Mouse (Mus musculus): ENCODE data around the gene Mt3.

Gene Mt3

GRCm38 (mm10) chr8:94187290-94188002 is 35.0 kb downstream of the Mt3 start:
- DNase-seq = no peak

GRCm38 (mm10) chr8:94189275-94190031 is 37.0 kb downstream of the Mt3 start:
- DNase-seq = no peak

- DNase-seq = peak; percentile 86
Measured at GRCm38 (mm10) chr8:94191101-94191691, 38.8 kb downstream of the Mt3 start.

GRCm38 (mm10) chr8:94192926-94193325 is 40.5 kb downstream of the Mt3 start:
- DNase-seq = no peak

GRCm38 (mm10) chr8:94194591-94195223 is 42.3 kb downstream of the Mt3 start:
- no peak for DNase-seq

- peak; percentile 57 for DNase-seq
Measured at GRCm38 (mm10) chr8:94199202-94199869, 46.9 kb downstream of the Mt3 start.

Data from thymus, postnatal 14 days (tissue).